Mouse (Mus musculus): ENCODE data around the gene Dhrs3. TPM values are rescaled to one million over a fixed set of nuclear protein-coding genes. Genes with fewer than 3 reads are reported as not detected.

Gene Dhrs3
- polyA plus RNA-seq, 1 experiment, result 227 TPM

GRCm38 (mm10) chr4:144960188-144960904, 67.7 kb downstream of the Dhrs3 start:
- no peak for DNase-seq
- H3K27me3 ChIP-seq (ENCODE audit: control insufficient read depth, insufficient read depth, low read length), result no peaks in the 10 kb centered on the region
- no peaks in the 10 kb centered on the region for H3K36me3 ChIP-seq (ENCODE audit: control insufficient read depth, insufficient read depth, low read length)
- H3K4me3 ChIP-seq (ENCODE audit: control insufficient read depth, insufficient read depth, low read length), result no peak overlapping the region
- H3K27ac ChIP-seq (ENCODE audit: control insufficient read depth, insufficient read depth, low read length), result no peak overlapping the region
- no peaks in the 10 kb centered on the region for H3K4me1 ChIP-seq (replicated peaks; ENCODE audit: control insufficient read depth, insufficient read depth, low read length)
- WGBS, result 85% methylated on average over 8 of the region's 8 CpGs
- TF ChIP-seq CTCF (IDR thresholded peaks at IDR 0.05; ENCODE audit: borderline replicate concordance, control insufficient read depth, extremely low read depth, insufficient read depth, low read length, poor library complexity), result no peak
- TF ChIP-seq POLR2A (IDR thresholded peaks at IDR 0.05; ENCODE audit: control insufficient read depth, extremely low read depth, insufficient read depth, low read length, poor library complexity), result no peak

DNA sequence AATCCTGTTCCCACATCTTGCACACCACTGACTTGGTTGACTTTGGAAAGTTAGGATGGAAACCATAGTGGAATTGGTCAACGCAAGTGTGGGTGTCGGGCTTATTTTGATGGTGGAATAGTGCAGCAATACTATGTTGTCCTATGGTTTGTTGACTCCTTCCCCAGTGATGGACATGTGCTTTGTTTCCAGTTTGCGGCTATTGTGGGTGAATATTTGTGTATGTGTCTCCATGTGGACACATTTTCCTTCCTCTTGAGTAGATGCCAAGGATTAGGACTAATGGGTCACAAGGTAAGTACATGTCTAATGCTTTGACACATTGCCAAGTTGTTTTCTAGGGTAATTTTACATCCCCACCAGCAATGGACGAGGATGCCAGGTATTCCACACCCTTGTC, 68.6 kb downstream of the Dhrs3 start:
- H3K4me1 ChIP-seq (replicated peaks; ENCODE audit: control insufficient read depth, insufficient read depth, low read length), result no peaks in the 10 kb centered on the region
- no peak overlapping the region for H3K4me3 ChIP-seq (ENCODE audit: control insufficient read depth, insufficient read depth, low read length)
- no peak for DNase-seq
- WGBS, result 93% methylated on average over 4 of the region's 4 CpGs
- H3K36me3 ChIP-seq (ENCODE audit: control insufficient read depth, insufficient read depth, low read length), result no peaks in the 10 kb centered on the region
- no peak for TF ChIP-seq POLR2A (IDR thresholded peaks at IDR 0.05; ENCODE audit: control insufficient read depth, extremely low read depth, insufficient read depth, low read length, poor library complexity)
- no peak for TF ChIP-seq CTCF (IDR thresholded peaks at IDR 0.05; ENCODE audit: borderline replicate concordance, control insufficient read depth, extremely low read depth, insufficient read depth, low read length, poor library complexity)
- no peaks in the 10 kb centered on the region for H3K27me3 ChIP-seq (ENCODE audit: control insufficient read depth, insufficient read depth, low read length)
- no peak overlapping the region for H3K27ac ChIP-seq (ENCODE audit: control insufficient read depth, insufficient read depth, low read length)

- no peaks in the 10 kb centered on the region for H3K27me3 ChIP-seq (ENCODE audit: control insufficient read depth, insufficient read depth, low read length)
- H3K27ac ChIP-seq (ENCODE audit: control insufficient read depth, insufficient read depth, low read length), result no peak overlapping the region
- no peaks in the 10 kb centered on the region for H3K4me1 ChIP-seq (replicated peaks; ENCODE audit: control insufficient read depth, insufficient read depth, low read length)
Observed at GRCm38 (mm10) chr4:144961696-144962095, 69.1 kb downstream of the Dhrs3 start.

GRCm38 (mm10) chr4:144965255-144965654, 72.6 kb downstream of the Dhrs3 start:
- H3K4me3 ChIP-seq (ENCODE audit: control insufficient read depth, insufficient read depth, low read length), result no peak overlapping the region
- H3K27me3 ChIP-seq (ENCODE audit: control insufficient read depth, insufficient read depth, low read length), result no peaks in the 10 kb centered on the region
- no peaks in the 10 kb centered on the region for H3K36me3 ChIP-seq (ENCODE audit: control insufficient read depth, insufficient read depth, low read length)
- no peak for DNase-seq
- H3K4me1 ChIP-seq (replicated peaks; ENCODE audit: control insufficient read depth, insufficient read depth, low read length), result no peaks in the 10 kb centered on the region
- no peak overlapping the region for H3K27ac ChIP-seq (ENCODE audit: control insufficient read depth, insufficient read depth, low read length)
- TF ChIP-seq POLR2A (IDR thresholded peaks at IDR 0.05; ENCODE audit: control insufficient read depth, extremely low read depth, insufficient read depth, low read length, poor library complexity) (no peak), CTCF (IDR thresholded peaks at IDR 0.05; ENCODE audit: borderline replicate concordance, control insufficient read depth, extremely low read depth, insufficient read depth, low read length, poor library complexity) (no peak)
- WGBS, result 98% methylated on average over 2 of the region's 2 CpGs

More at GRCm38 (mm10) chr4:144961696-144962095, 69.1 kb downstream of the Dhrs3 start:
- DNase-seq, result no peak
- H3K36me3 ChIP-seq (ENCODE audit: control insufficient read depth, insufficient read depth, low read length), result no peaks in the 10 kb centered on the region
- TF ChIP-seq POLR2A (IDR thresholded peaks at IDR 0.05; ENCODE audit: control insufficient read depth, extremely low read depth, insufficient read depth, low read length, poor library complexity) (no peak), CTCF (IDR thresholded peaks at IDR 0.05; ENCODE audit: borderline replicate concordance, control insufficient read depth, extremely low read depth, insufficient read depth, low read length, poor library complexity) (no peak)
- WGBS, result 95% methylated on average over 3 of the region's 3 CpGs
- no peak overlapping the region for H3K4me3 ChIP-seq (ENCODE audit: control insufficient read depth, insufficient read depth, low read length)

DNA sequence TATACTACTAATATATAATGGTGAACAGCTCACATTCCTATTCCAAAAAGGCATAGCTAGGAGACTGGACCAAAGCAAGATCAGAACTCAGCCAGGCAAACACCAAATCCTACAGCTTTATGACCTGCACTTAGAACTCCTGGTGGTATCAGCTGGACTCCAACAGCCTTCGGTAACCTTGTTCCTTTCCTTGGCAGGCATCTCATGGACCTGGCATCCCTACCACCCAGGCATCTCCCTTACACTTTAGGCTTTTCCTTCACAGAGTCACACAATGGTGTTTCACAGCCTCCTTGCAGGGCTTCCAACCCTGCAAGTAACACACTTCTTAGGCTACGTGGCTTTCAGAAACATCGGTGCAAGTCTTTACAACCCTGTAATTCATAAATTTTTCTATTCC, 75.7 kb downstream of the Dhrs3 start:
- H3K27me3 ChIP-seq (ENCODE audit: control insufficient read depth, insufficient read depth, low read length), result no peaks in the 10 kb centered on the region
- no peaks in the 10 kb centered on the region for H3K4me1 ChIP-seq (replicated peaks; ENCODE audit: control insufficient read depth, insufficient read depth, low read length)
- DNase-seq, result no peak
- no peak overlapping the region for H3K27ac ChIP-seq (ENCODE audit: control insufficient read depth, insufficient read depth, low read length)
- no peak overlapping the region for H3K4me3 ChIP-seq (ENCODE audit: control insufficient read depth, insufficient read depth, low read length)
- TF ChIP-seq CTCF (IDR thresholded peaks at IDR 0.05; ENCODE audit: borderline replicate concordance, control insufficient read depth, extremely low read depth, insufficient read depth, low read length, poor library complexity) (no peak), POLR2A (IDR thresholded peaks at IDR 0.05; ENCODE audit: control insufficient read depth, extremely low read depth, insufficient read depth, low read length, poor library complexity) (no peak)
- H3K36me3 ChIP-seq (ENCODE audit: control insufficient read depth, insufficient read depth, low read length), result no peaks in the 10 kb centered on the region
- 98% methylated on average over 3 of the region's 3 CpGs for WGBS

GRCm38 (mm10) chr4:144969030-144969429, 76.4 kb downstream of the Dhrs3 start:
- Histone ChIP-seq H3K27ac (ENCODE audit: control insufficient read depth, insufficient read depth, low read length) (no peak overlapping the region), H3K36me3 (ENCODE audit: control insufficient read depth, insufficient read depth, low read length) (no peaks in the 10 kb centered on the region), H3K4me3 (ENCODE audit: control insufficient read depth, insufficient read depth, low read length) (no peak overlapping the region), H3K27me3 (ENCODE audit: control insufficient read depth, insufficient read depth, low read length) (no peaks in the 10 kb centered on the region), H3K4me1 (replicated peaks; ENCODE audit: control insufficient read depth, insufficient read depth, low read length) (no peaks in the 10 kb centered on the region)
- TF ChIP-seq CTCF (IDR thresholded peaks at IDR 0.05; ENCODE audit: borderline replicate concordance, control insufficient read depth, extremely low read depth, insufficient read depth, low read length, poor library complexity) (no peak), POLR2A (IDR thresholded peaks at IDR 0.05; ENCODE audit: control insufficient read depth, extremely low read depth, insufficient read depth, low read length, poor library complexity) (no peak)
- WGBS, result 95% methylated on average over 6 of the region's 6 CpGs
- DNase-seq, result no peak

All from thymus, adult 2 months (tissue).